Mouse (Mus musculus): ENCODE results near the gene Thap4. TPM values are rescaled to one million over a fixed set of nuclear protein-coding genes. Genes with fewer than 3 reads are reported as not detected.

The Thap4 gene
- polyA plus RNA-seq, 1 experiment from 2014 or later = 64.8 TPM

GRCm38 (mm10) chr1:93691786-93692357, 62.8 kb downstream of the Thap4 start:
- H3K9me3 ChIP-seq (ENCODE audit: control insufficient read depth, low read length) = no peaks in the 10 kb centered on the region
- peaks cover 21% of the 10 kb centered on the region; the same call in 1 of the 2 replicates for H3K36me3 ChIP-seq (ENCODE audit: control insufficient read depth, insufficient read depth, low read length)
- H3K27me3 ChIP-seq (ENCODE audit: control insufficient read depth, insufficient read depth, low read length) = no peaks in the 10 kb centered on the region
- no peak overlapping the region for H3K27ac ChIP-seq (ENCODE audit: low read depth, low read length)
- no peak overlapping the region for H3K4me3 ChIP-seq (ENCODE audit: low read length)
- no peak overlapping the region for H3K4me2 ChIP-seq (replicated peaks; ENCODE audit: low read depth, low read length)
- WGBS = 82% methylated on average over 10 of the region's 10 CpGs
- H3K9ac ChIP-seq (ENCODE audit: low read depth, low read length) = no peak overlapping the region
- ATAC-seq (ENCODE audit: low FRiP score, low TSS enrichment) = no peak
- H3K4me1 ChIP-seq (ENCODE audit: control insufficient read depth, insufficient read depth, low read length) = peaks cover 9% of the 10 kb centered on the region; the same call in 1 of the 2 replicates

DNA sequence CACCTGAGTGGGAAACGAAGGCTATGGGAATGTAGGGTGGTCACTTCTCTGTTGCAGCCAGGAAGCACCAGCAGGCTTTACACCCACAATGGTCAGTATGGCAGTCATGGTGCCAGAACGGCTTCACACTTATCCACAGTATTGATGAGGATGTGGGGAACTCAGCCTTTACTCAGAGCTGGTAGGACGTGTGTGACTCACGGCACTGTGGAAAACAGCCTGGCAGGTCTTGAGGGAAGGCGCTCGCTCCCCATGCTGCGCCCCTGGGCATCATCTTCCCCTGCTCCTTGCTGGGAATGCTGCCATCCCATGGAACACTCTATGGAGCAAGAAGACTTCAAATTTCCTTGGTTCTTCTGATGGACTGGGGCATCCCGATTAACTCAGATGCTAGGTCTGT, 63.6 kb downstream of the Thap4 start:
- Histone ChIP-seq H3K36me3 (ENCODE audit: control insufficient read depth, insufficient read depth, low read length) (peaks cover 21% of the 10 kb centered on the region; the same call in 1 of the 2 replicates), H3K27ac (ENCODE audit: low read depth, low read length) (no peak overlapping the region), H3K9me3 (ENCODE audit: control insufficient read depth, low read length) (no peaks in the 10 kb centered on the region), H3K27me3 (ENCODE audit: control insufficient read depth, insufficient read depth, low read length) (no peaks in the 10 kb centered on the region), H3K4me1 (ENCODE audit: control insufficient read depth, insufficient read depth, low read length) (peaks cover 11% of the 10 kb centered on the region; the same call in 1 of the 2 replicates), H3K4me3 (ENCODE audit: low read length) (no peak overlapping the region), H3K4me2 (replicated peaks; ENCODE audit: low read depth, low read length) (no peak overlapping the region), H3K9ac (ENCODE audit: low read depth, low read length) (no peak overlapping the region)
- ATAC-seq (ENCODE audit: low FRiP score, low TSS enrichment) = no peak
- 93% methylated on average over 8 of the region's 8 CpGs for WGBS

DNA sequence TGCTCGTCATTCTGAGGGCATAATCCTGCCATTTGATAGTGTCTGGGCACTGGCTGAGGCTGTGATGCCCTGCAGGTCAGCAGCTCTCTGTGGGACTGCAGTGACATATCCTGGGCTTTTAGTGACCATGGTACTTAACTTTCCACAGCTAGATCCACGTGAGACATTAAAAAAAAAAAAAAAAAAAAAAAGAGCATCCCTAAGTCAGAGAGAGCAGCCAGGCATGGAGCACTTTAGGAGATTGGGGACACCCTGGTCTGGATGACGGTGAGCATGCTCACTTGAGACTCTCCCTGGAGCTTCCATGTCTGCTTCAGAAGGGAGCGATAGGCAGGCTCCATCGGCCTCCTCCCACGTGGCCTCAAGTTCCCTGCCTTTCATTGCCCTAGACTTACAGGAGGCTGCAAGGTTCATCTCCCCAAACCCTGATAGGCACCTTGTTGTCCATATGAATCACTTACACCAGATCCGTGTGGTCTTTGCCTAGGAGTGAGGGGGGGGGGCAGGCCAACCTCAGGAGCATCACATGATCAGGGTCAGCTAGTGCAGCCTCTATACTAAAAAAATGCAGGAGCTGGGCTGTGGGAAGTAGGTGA, 64.7 kb downstream of the Thap4 start:
- 77% methylated on average over 7 of the region's 7 CpGs for WGBS
- Histone ChIP-seq H3K4me2 (replicated peaks; ENCODE audit: low read depth, low read length) (no peak overlapping the region), H3K36me3 (ENCODE audit: control insufficient read depth, insufficient read depth, low read length) (peaks cover 20% of the 10 kb centered on the region; the same call in 1 of the 2 replicates), H3K9ac (ENCODE audit: low read depth, low read length) (no peak overlapping the region), H3K27me3 (ENCODE audit: control insufficient read depth, insufficient read depth, low read length) (no peaks in the 10 kb centered on the region), H3K9me3 (ENCODE audit: control insufficient read depth, low read length) (no peaks in the 10 kb centered on the region), H3K4me1 (ENCODE audit: control insufficient read depth, insufficient read depth, low read length) (peaks cover 11% of the 10 kb centered on the region; the same call in 1 of the 2 replicates), H3K27ac (ENCODE audit: low read depth, low read length) (no peak overlapping the region), H3K4me3 (ENCODE audit: low read length) (no peak overlapping the region)
- ATAC-seq (ENCODE audit: low FRiP score, low TSS enrichment) = no peak

- 74% methylated on average over 8 of the region's 8 CpGs for WGBS
Measured at GRCm38 (mm10) chr1:93688154-93688553, 66.5 kb downstream of the Thap4 start.

GRCm38 (mm10) chr1:93686961-93687320, 67.7 kb downstream of the Thap4 start:
- peak overlapping the region; percentile 68 for H3K4me3 ChIP-seq (ENCODE audit: low read length)
- peaks cover 3% of the 10 kb centered on the region; the same call in 1 of the 2 replicates for H3K9me3 ChIP-seq (ENCODE audit: control insufficient read depth, low read length)
- peak overlapping the region; percentile 65 for H3K4me2 ChIP-seq (replicated peaks; ENCODE audit: low read depth, low read length)
- H3K36me3 ChIP-seq (ENCODE audit: control insufficient read depth, insufficient read depth, low read length) = peaks cover 17% of the 10 kb centered on the region; the same call in 1 of the 2 replicates
- WGBS = 28% methylated on average over 3 of the region's 3 CpGs
- no peaks in the 10 kb centered on the region for H3K27me3 ChIP-seq (ENCODE audit: control insufficient read depth, insufficient read depth, low read length)
- no peak for ATAC-seq (ENCODE audit: low FRiP score, low TSS enrichment)
- peaks cover 11% of the 10 kb centered on the region; the same call in 1 of the 2 replicates for H3K4me1 ChIP-seq (ENCODE audit: control insufficient read depth, insufficient read depth, low read length)
- H3K27ac ChIP-seq (ENCODE audit: low read depth, low read length) = peak overlapping the region; percentile 84
- peak overlapping the region; percentile 74 for H3K9ac ChIP-seq (ENCODE audit: low read depth, low read length)

More at GRCm38 (mm10) chr1:93688154-93688553, 66.5 kb downstream of the Thap4 start:
- no peak for ATAC-seq (ENCODE audit: low FRiP score, low TSS enrichment)
- Histone ChIP-seq H3K27me3 (ENCODE audit: control insufficient read depth, insufficient read depth, low read length) (no peaks in the 10 kb centered on the region), H3K36me3 (ENCODE audit: control insufficient read depth, insufficient read depth, low read length) (peaks cover 17% of the 10 kb centered on the region; the same call in 1 of the 2 replicates), H3K4me2 (replicated peaks; ENCODE audit: low read depth, low read length) (no peak overlapping the region), H3K9ac (ENCODE audit: low read depth, low read length) (no peak overlapping the region), H3K4me1 (ENCODE audit: control insufficient read depth, insufficient read depth, low read length) (peaks cover 11% of the 10 kb centered on the region; the same call in 1 of the 2 replicates), H3K4me3 (ENCODE audit: low read length) (no peak overlapping the region), H3K9me3 (ENCODE audit: control insufficient read depth, low read length) (no peaks in the 10 kb centered on the region), H3K27ac (ENCODE audit: low read depth, low read length) (no peak overlapping the region)

GRCm38 (mm10) chr1:93686245-93686960, 68.3 kb downstream of the Thap4 start:
- Histone ChIP-seq H3K27me3 (ENCODE audit: control insufficient read depth, insufficient read depth, low read length) (no peaks in the 10 kb centered on the region), H3K4me1 (ENCODE audit: control insufficient read depth, insufficient read depth, low read length) (peaks cover 11% of the 10 kb centered on the region; the same call in 1 of the 2 replicates), H3K36me3 (ENCODE audit: control insufficient read depth, insufficient read depth, low read length) (peaks cover 13% of the 10 kb centered on the region; the same call in 1 of the 2 replicates), H3K4me3 (ENCODE audit: low read length) (peak overlapping the region; percentile 68), H3K9me3 (ENCODE audit: control insufficient read depth, low read length) (peaks cover 3% of the 10 kb centered on the region; the same call in 1 of the 2 replicates), H3K4me2 (replicated peaks; ENCODE audit: low read depth, low read length) (peak overlapping the region; percentile 65), H3K9ac (ENCODE audit: low read depth, low read length) (peak overlapping the region; percentile 74), H3K27ac (ENCODE audit: low read depth, low read length) (peak overlapping the region; percentile 84)
- WGBS = under 1% methylated on average over 51 of the region's 51 CpGs
- ATAC-seq (ENCODE audit: low FRiP score, low TSS enrichment) = peak; percentile 91

DNA sequence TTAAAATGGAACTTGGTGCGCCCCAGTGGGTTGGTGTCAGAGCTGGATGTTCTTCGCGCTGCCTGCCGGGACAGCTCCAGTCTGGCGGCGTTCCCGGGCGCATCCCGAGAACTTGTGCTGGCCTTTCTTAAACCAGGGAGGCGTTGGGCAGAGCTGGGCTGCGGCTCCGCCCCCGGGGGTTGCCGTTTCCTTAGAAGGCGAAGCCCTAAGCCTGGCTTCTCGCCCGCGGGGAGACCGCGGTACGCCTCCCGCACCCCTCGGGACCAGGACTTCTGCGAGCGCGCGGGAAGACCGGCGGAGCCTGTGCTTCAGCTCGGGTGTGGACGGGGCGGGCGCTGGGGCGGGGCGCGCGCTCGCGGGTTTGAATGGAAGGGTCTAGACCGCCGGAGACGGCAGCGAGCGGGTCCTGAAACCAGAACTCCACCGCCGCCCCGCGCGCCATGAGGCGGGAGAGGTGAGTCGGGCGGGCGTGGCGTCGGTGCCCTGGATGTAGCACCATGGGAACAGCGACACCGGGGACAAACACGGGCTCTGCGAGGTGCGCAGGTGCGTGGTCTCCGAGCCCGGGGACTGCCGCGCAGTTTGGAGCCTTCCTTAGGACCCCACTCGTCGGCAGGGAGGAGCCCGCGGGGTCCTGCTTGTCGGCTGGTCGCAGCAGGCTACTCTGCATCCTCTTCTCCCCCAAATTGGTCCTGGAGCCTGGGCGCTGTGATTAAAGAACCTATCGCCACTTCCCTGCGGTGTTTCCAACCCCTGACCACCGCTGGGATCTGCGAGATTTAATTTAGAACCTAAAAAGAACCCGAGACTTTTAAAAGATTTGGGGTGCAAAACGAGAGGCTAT, 69.0 kb downstream of the Thap4 start, which contains the start of gene Bok:
Bok (plus strand) TSS at position 260 of the 844 bp plus-strand sequence.
- peak within 1 kb of the TSS; percentile 65 for H3K4me2 ChIP-seq (replicated peaks; ENCODE audit: low read depth, low read length)
- peaks cover 6% of the 10 kb centered on the region; the same call in 1 of the 2 replicates for H3K36me3 ChIP-seq (ENCODE audit: control insufficient read depth, insufficient read depth, low read length)
- H3K27ac ChIP-seq (ENCODE audit: low read depth, low read length) = peak within 1 kb of the TSS; percentile 84
- H3K27me3 ChIP-seq (ENCODE audit: control insufficient read depth, insufficient read depth, low read length) = no peaks in the 10 kb centered on the region
- 1% methylated on average over 77 of the region's 78 CpGs for WGBS
- H3K9ac ChIP-seq (ENCODE audit: low read depth, low read length) = peak within 1 kb of the TSS; percentile 74
- H3K4me1 ChIP-seq (ENCODE audit: control insufficient read depth, insufficient read depth, low read length) = peaks cover 11% of the 10 kb centered on the region; the same call in 1 of the 2 replicates
- peak within 1 kb of the TSS; percentile 68 for H3K4me3 ChIP-seq (ENCODE audit: low read length)
- ATAC-seq (ENCODE audit: low FRiP score, low TSS enrichment) = peak; percentile 66
- peaks cover 3% of the 10 kb centered on the region; the same call in 1 of the 2 replicates for H3K9me3 ChIP-seq (ENCODE audit: control insufficient read depth, low read length)

DNA sequence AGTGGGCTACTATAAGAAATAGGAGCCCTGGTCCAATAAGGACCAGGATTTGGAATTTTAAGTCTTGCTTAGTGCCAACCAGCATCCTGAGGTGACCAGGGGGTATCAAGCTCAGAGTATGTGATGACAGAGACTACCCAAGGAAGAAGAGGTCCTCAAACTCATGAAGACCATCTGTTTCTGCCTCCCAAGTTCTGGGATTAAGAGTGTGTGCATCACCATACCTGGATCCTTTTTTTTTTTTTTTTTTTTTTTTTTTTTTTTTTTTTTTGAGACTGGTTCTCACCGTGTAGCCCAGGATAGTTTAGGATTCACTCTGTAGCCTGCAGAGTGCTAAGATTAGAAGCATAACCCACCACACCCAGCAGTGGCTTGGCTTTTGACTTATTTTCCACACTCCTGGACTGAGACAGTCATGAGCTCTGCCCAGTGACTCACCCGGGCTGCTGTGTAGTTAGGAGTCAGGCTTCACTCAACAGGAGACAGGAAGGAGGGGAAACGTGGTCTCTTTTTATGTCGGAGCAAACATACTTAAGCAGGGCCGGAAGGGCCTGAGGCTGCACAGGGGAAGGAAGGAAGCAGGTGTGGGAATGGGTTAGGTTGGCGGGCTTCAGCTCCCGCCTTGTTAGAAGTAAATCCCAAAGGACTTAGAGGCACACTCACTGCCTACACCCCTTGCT, 74.6 kb downstream of the Thap4 start:
- ATAC-seq (ENCODE audit: low FRiP score, low TSS enrichment) = peak; percentile 44
- H3K9ac ChIP-seq (ENCODE audit: low read depth, low read length) = no peak overlapping the region
- H3K4me1 ChIP-seq (ENCODE audit: control insufficient read depth, insufficient read depth, low read length) = no peaks in the 10 kb centered on the region
- H3K27me3 ChIP-seq (ENCODE audit: control insufficient read depth, insufficient read depth, low read length) = no peaks in the 10 kb centered on the region
- no peak overlapping the region for H3K4me3 ChIP-seq (ENCODE audit: low read length)
- 50% methylated on average over 7 of the region's 7 CpGs for WGBS
- no peaks in the 10 kb centered on the region for H3K36me3 ChIP-seq (ENCODE audit: control insufficient read depth, insufficient read depth, low read length)
- peaks cover 3% of the 10 kb centered on the region; the same call in 1 of the 2 replicates for H3K9me3 ChIP-seq (ENCODE audit: control insufficient read depth, low read length)
- H3K27ac ChIP-seq (ENCODE audit: low read depth, low read length) = peak overlapping the region; percentile 39; the same call in 1 of the 2 replicates
- H3K4me2 ChIP-seq (replicated peaks; ENCODE audit: low read depth, low read length) = no peak overlapping the region
